Mouse (Mus musculus) olfactory bulb, adult 2 months (tissue): Measurements from ENCODE around the gene Gpr62.

ENCODE experiments used
- CTCF ChIP-seq: fragments of 200-500 bp; IDR thresholded peaks from 2 replicates; pipeline ENCODE4 v1.5.1; 2012; ENCODE audit warnings: low read depth, mild to moderate bottlenecking, low read length, moderate library complexity; ENCODE audit not compliant: insufficient read depth
- POLR2A ChIP-seq: fragments of 200-500 bp; IDR thresholded peaks from 2 replicates; pipeline ENCODE4 v1.6.1; 2012; ENCODE audit warnings: mild to moderate bottlenecking, low read depth, low read length, moderate library complexity; ENCODE audit not compliant: insufficient read depth

DNA sequence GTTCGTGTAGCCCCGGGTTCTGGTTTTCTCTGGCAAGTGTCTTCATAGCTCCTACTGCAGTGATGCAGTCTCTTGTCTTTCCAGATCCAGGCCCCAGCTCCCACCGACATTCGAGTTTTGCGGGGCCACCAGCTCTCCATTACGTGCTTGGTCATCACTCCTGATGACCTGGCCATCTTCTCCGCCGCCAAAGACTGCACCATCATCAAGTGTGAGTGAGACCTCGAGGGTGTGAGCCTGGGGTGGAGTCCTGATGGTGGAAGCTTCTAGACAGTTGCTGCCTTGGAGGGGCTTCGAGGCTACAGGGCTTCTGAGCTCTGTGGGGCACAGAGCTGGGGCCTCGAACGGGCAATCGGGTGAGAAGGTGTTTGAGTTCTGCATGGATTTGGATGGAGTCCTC is 15.9 kb upstream of the Gpr62 start:
- TF ChIP-seq CTCF = no peak
- no peak for TF ChIP-seq POLR2A
